Mouse (Mus musculus) intestine, embryonic 16.5 days (tissue): ENCODE measurements around the gene Rbm14. TPM values are rescaled to one million over a fixed set of nuclear protein-coding genes. Genes with fewer than 3 reads are reported as not detected.

Experiments used
- ATAC-seq: fragments of 200-750 bp; cut with Nextera tagmentation; 2 replicates; pipeline ENCODE4 v1.8.0; 2017; ENCODE audit warnings: moderate TSS enrichment, moderate library complexity
- H3K27ac ChIP-seq: fragments of 300-500 bp; sonication (generic); 2 replicates; pipeline ENCODE4 v1.5.1; 2014; ENCODE audit warnings: mild to moderate bottlenecking, low read length
- H3K27me3 ChIP-seq: fragments of 300-500 bp; sonication (generic); replicated peaks from 2 replicates; pipeline ENCODE4 v1.6.1; 2014; ENCODE audit warnings: low read length, control low read depth, mixed read lengths; ENCODE audit not compliant: control insufficient read depth, insufficient read depth
- H3K36me3 ChIP-seq: fragments of 300-500 bp; sonication (generic); 2 replicates; pipeline ENCODE4 v1.6.1; 2014; ENCODE audit warnings: low read length, control low read depth; ENCODE audit not compliant: control insufficient read depth, insufficient read depth
- H3K4me1 ChIP-seq: fragments of 300-500 bp; sonication (generic); 2 replicates; pipeline ENCODE4 v1.6.1; 2014; ENCODE audit warnings: low read length, control low read depth, mixed read lengths; ENCODE audit not compliant: control insufficient read depth, insufficient read depth
- H3K4me2 ChIP-seq: fragments of 300-500 bp; sonication (generic); 2 replicates; pipeline ENCODE4 v1.6.1; 2014; ENCODE audit warnings: low read depth, low read length, control low read depth
- H3K4me3 ChIP-seq: fragments of 300-500 bp; sonication (generic); 2 replicates; pipeline ENCODE4 v1.5.1; 2014; ENCODE audit warnings: mild to moderate bottlenecking, low read length
- H3K9ac ChIP-seq: fragments of 300-500 bp; sonication (generic); 2 replicates; pipeline ENCODE4 v1.6.1; 2014; ENCODE audit warnings: low read depth, low read length
- H3K9me3 ChIP-seq: fragments of 300-500 bp; sonication (generic); 2 replicates; pipeline ENCODE4 v1.6.1; 2016; ENCODE audit warnings: low read length, control low read depth; ENCODE audit not compliant: control insufficient read depth
- WGBS: fragments of 180-500 bp; shearing (Covaris S2); extraction: QIAGEN DNeasy Blood & Tissue Kit; methylation state at CpG from one replicate; pipeline ENCODE4 v1.1.7; 2014; 5-methylcytosine and 5-hydroxymethylcytosine counted together
- polyA plus RNA-seq: library from polyadenylated mRNA; unstranded; fragments of >200 nt; fragmentation: Nextera tagmentation; extraction: Ambion mirVana; gene quantifications from 2 replicates; pipeline ENCODE4 v1.2.1, GENCODE M21; 2015

Gene Rbm14
- 73.1 and 77.0 TPM in 2 replicates for polyA plus RNA-seq

- peaks cover 20% of the 10 kb centered on the region for H3K4me1 ChIP-seq
- H3K27me3 ChIP-seq, result no peaks in the 10 kb centered on the region
- peak within 1 kb of the TSS; percentile 96 for H3K4me3 ChIP-seq
- no peaks in the 10 kb centered on the region for H3K9me3 ChIP-seq
- H3K27ac ChIP-seq, result peak within 1 kb of the TSS; percentile 96
- peak within 1 kb of the TSS; percentile 86 for H3K4me2 ChIP-seq
- WGBS, result under 1% methylated on average over 83 of the region's 83 CpGs
- peak; percentile 99 for ATAC-seq
- peak within 1 kb of the TSS; percentile 87 for H3K9ac ChIP-seq
- H3K36me3 ChIP-seq, result no peaks in the 10 kb centered on the region
These were observed at the start of gene Rbm14, which contains the start of gene Gm21992 for GRCm38 (mm10) chr19:4811063-4811908. TSS of gene Rbm14 (minus strand) at chr19:4811634. TSS of gene Gm21992 (minus strand) at chr19:4811612.

GRCm38 (mm10) chr19:4859081-4859480 is 47.6 kb upstream of the Rbm14 start:
- Histone ChIP-seq H3K27ac (no peak overlapping the region), H3K4me1 (peaks cover 4% of the 10 kb centered on the region; the same call in 1 of the 2 replicates), H3K9ac (no peak overlapping the region), H3K4me3 (no peak overlapping the region), H3K4me2 (no peak overlapping the region), H3K9me3 (no peaks in the 10 kb centered on the region), H3K36me3 (no peaks in the 10 kb centered on the region), H3K27me3 (no peaks in the 10 kb centered on the region)
- ATAC-seq, result peak; percentile 73
- WGBS, result 67% methylated on average over 6 of the region's 6 CpGs

DNA sequence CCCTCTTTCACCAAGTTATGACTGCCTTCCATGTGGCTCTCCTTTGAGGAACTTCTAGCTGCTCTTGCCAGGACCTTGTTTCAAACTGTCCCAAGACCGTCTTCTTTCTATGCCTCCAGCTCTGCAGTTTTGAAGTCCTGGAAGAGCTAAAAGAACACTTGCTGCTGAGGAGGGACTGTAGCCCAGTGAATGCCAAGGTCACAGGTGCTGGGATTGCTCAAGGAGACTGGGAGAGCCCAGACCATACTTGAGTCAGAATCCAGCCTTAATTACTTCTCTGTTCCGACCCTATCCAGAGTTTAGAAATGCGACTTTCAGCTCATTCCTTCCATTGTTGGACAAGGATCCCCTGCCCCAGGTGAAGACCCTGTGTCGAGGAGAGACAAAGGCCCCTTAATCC is 44.5 kb upstream of the Rbm14 start:
- Histone ChIP-seq H3K36me3 (no peaks in the 10 kb centered on the region), H3K9me3 (no peaks in the 10 kb centered on the region), H3K9ac (no peak overlapping the region), H3K4me2 (0 out of 2 replicates have a peak overlapping the region, but pooled peaks have one; percentile 98), H3K27me3 (0 out of 2 replicates have a peak, but pooled peaks cover 3% of the 10 kb centered on the region), H3K4me1 (peaks cover 4% of the 10 kb centered on the region; the same call in 1 of the 2 replicates), H3K27ac (no peak overlapping the region), H3K4me3 (peak overlapping the region; percentile 65; the same call in 1 of the 2 replicates)
- ATAC-seq, result no peak
- 75% methylated on average over 4 of the region's 4 CpGs for WGBS

GRCm38 (mm10) chr19:4855470-4855820 is 44.0 kb upstream of the Rbm14 start:
- Histone ChIP-seq H3K4me2 (peak overlapping the region; percentile 98), H3K4me3 (peak overlapping the region; percentile 65), H3K27me3 (0 out of 2 replicates have a peak, but pooled peaks cover 3% of the 10 kb centered on the region), H3K9ac (peak overlapping the region; percentile 73), H3K4me1 (peaks cover 4% of the 10 kb centered on the region; the same call in 1 of the 2 replicates), H3K9me3 (no peaks in the 10 kb centered on the region), H3K27ac (no peak overlapping the region), H3K36me3 (no peaks in the 10 kb centered on the region)
- 4% methylated on average over 14 of the region's 14 CpGs for WGBS
- no peak; the same call in 1 of the 2 replicates for ATAC-seq

- peaks cover 4% of the 10 kb centered on the region; the same call in 1 of the 2 replicates for H3K4me1 ChIP-seq
- no peak within 1 kb of the TSS for H3K27ac ChIP-seq
- peak within 1 kb of the TSS; percentile 98 for H3K4me2 ChIP-seq
- no peaks in the 10 kb centered on the region for H3K9me3 ChIP-seq
- H3K27me3 ChIP-seq, result 0 out of 2 replicates have a peak, but pooled peaks cover 3% of the 10 kb centered on the region
- ATAC-seq, result peak; percentile 88
- H3K9ac ChIP-seq, result peak within 1 kb of the TSS; percentile 73
- no peaks in the 10 kb centered on the region for H3K36me3 ChIP-seq
- WGBS, result 3% methylated on average over 45 of the region's 45 CpGs
- H3K4me3 ChIP-seq, result peak within 1 kb of the TSS; percentile 65
These were observed 43.4 kb upstream of the Rbm14 start, which contains the start of gene Ctsf for GRCm38 (mm10) chr19:4854552-4855469. TSS of gene Ctsf (plus strand) at chr19:4855130.

GRCm38 (mm10) chr19:4850281-4850680 is 38.8 kb upstream of the Rbm14 start:
- H3K4me2 ChIP-seq, result no peak overlapping the region
- H3K36me3 ChIP-seq, result no peaks in the 10 kb centered on the region
- 0 out of 2 replicates have a peak, but pooled peaks cover 3% of the 10 kb centered on the region for H3K27me3 ChIP-seq
- H3K4me3 ChIP-seq, result no peak overlapping the region
- ATAC-seq, result no peak
- WGBS, result 45% methylated on average over 5 of the region's 5 CpGs
- H3K4me1 ChIP-seq, result peaks cover 4% of the 10 kb centered on the region; the same call in 1 of the 2 replicates
- no peak overlapping the region for H3K9ac ChIP-seq
- no peaks in the 10 kb centered on the region for H3K9me3 ChIP-seq
- H3K27ac ChIP-seq, result no peak overlapping the region

DNA sequence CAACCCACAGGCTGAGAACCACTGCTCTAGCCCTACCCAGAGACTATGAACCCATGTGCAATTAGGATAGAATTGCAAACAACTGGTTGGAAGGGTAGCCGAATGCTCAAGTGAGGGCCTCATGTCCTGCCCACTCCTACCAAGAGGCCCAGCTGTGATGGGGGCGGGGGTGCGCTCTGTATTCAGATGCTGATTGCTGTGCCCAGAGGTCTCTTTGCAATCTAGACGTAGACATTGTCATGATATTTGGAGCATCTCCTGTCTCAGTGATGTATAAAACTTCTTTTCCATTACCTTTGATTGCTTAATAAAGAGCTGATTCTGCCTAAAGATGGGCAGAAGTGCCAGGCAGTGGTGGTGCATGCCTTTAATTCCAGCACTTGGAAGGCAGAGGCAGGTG is 38.4 kb upstream of the Rbm14 start:
- H3K27me3 ChIP-seq, result 0 out of 2 replicates have a peak, but pooled peaks cover 3% of the 10 kb centered on the region
- no peak overlapping the region for H3K4me2 ChIP-seq
- ATAC-seq, result no peak
- no peak overlapping the region for H3K27ac ChIP-seq
- H3K9me3 ChIP-seq, result no peaks in the 10 kb centered on the region
- no peaks in the 10 kb centered on the region for H3K36me3 ChIP-seq
- 45% methylated on average over 4 of the region's 4 CpGs for WGBS
- no peak overlapping the region for H3K4me3 ChIP-seq
- H3K4me1 ChIP-seq, result peaks cover 4% of the 10 kb centered on the region; the same call in 1 of the 2 replicates
- no peak overlapping the region for H3K9ac ChIP-seq

- Histone ChIP-seq H3K4me1 (no peaks in the 10 kb centered on the region), H3K36me3 (no peaks in the 10 kb centered on the region), H3K27ac (no peak overlapping the region), H3K4me3 (no peak overlapping the region), H3K27me3 (0 out of 2 replicates have a peak, but pooled peaks cover 1% of the 10 kb centered on the region), H3K4me2 (no peak overlapping the region), H3K9ac (no peak overlapping the region), H3K9me3 (no peaks in the 10 kb centered on the region)
- 29% methylated on average over 7 of the region's 7 CpGs for WGBS
- no peak for ATAC-seq
These were observed 36.1 kb upstream of the Rbm14 start for GRCm38 (mm10) chr19:4847490-4847889.
